Mouse (Mus musculus) CH12.LX (cell line): ENCODE data around the gene Krt75.

Experiments
- CHD2 ChIP-seq: IDR thresholded peaks from 2 replicates; pipeline ENCODE4 v1.6.1; 2011; ENCODE audit warnings: low read length, improper control_type of control experiment
- CTCF ChIP-seq, 2 experiments: IDR thresholded peaks in 1 of 2; conservative IDR thresholded peaks in 1 of 2; 2 replicates each; pipeline ENCODE4 v1.5.1; 2011 to 2012; ENCODE audit warnings: low read depth in 2 of 2, low read length in 2 of 2, improper control_type of control experiment in 1 of 2, inconsistent platforms in 1 of 2, mild to moderate bottlenecking in 1 of 2, moderate library complexity in 1 of 2
- E2F4 ChIP-seq: IDR thresholded peaks from 2 replicates; pipeline ENCODE4 v1.6.1; 2011; ENCODE audit warnings: low read depth, low read length, improper control_type of control experiment; ENCODE audit not compliant: insufficient replicate concordance
- EP300 ChIP-seq: IDR thresholded peaks from 2 replicates; pipeline ENCODE4 v1.6.1; 2011; ENCODE audit warnings: low read length, improper control_type of control experiment
- GABPA ChIP-seq: IDR thresholded peaks from 2 replicates; pipeline ENCODE4 v1.6.1; 2012; ENCODE audit warnings: low read depth, low read length, improper control_type of control experiment, inconsistent platforms; ENCODE audit not compliant: insufficient replicate concordance
- HCFC1 ChIP-seq: IDR thresholded peaks from 2 replicates; pipeline ENCODE4 v1.6.1; 2012; ENCODE audit warnings: low read depth, mild to moderate bottlenecking, inconsistent platforms, low read length, improper control_type of control experiment
- IRF4 ChIP-seq: IDR thresholded peaks from 2 replicates; pipeline ENCODE4 v1.6.1; 2014; ENCODE audit warnings: low read depth, mild to moderate bottlenecking, inconsistent platforms, low read length, improper control_type of control experiment
- KAT2A ChIP-seq: IDR thresholded peaks from 2 replicates; pipeline ENCODE4 v1.6.1; 2012; ENCODE audit warnings: low read length, improper control_type of control experiment, inconsistent platforms; ENCODE audit not compliant: insufficient replicate concordance
- MAX ChIP-seq: IDR thresholded peaks from 2 replicates; pipeline ENCODE4 v1.6.1; 2011; ENCODE audit warnings: low read length, improper control_type of control experiment
- NRF1 ChIP-seq: IDR thresholded peaks from 2 replicates; pipeline ENCODE4 v1.6.1; 2014; ENCODE audit warnings: low read depth, mild to moderate bottlenecking, inconsistent platforms, low read length, improper control_type of control experiment, moderate library complexity
- POLR2A ChIP-seq: IDR thresholded peaks from 2 replicates; pipeline ENCODE4 v1.6.1; 2011; ENCODE audit warnings: low read depth, mild to moderate bottlenecking, improper control_type of control experiment, low read length
- RAD21 ChIP-seq: IDR thresholded peaks from 2 replicates; pipeline ENCODE4 v1.6.1; 2011; ENCODE audit warnings: low read depth, mild to moderate bottlenecking, low read length, improper control_type of control experiment, moderate library complexity
- USF1 ChIP-seq: IDR thresholded peaks from 2 replicates; pipeline ENCODE4 v1.6.1; 2014; ENCODE audit warnings: low read depth, mild to moderate bottlenecking, inconsistent platforms, low read length, improper control_type of control experiment
- ZNF384 ChIP-seq: IDR thresholded peaks from 2 replicates; pipeline ENCODE4 v1.6.1; 2012; ENCODE audit warnings: low read depth, low read length, improper control_type of control experiment, inconsistent platforms

DNA sequence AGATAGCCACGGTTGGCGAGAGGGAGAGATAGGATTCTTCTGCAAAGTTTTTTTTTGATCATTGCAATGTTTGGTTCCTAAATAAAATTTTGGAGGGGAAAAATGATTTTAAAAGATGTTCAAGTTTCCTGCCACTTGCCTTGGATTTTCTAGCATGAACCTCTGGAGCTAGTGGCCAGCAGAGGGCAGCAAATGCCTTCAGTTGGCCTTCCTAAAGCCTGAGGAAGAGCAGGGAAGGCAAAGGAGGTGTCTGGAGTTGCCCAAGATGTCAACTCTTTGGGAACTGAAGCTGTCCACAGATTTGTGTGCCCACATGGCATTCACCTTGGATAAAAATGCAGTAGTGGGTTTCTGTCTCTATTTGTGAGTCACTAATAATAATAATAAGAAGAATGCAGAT lies 53.9 kb downstream of the Krt75 start:
- no peak for TF ChIP-seq MAX
- TF ChIP-seq CHD2 = no peak
- no peak for TF ChIP-seq USF1
- peak; percentile 42 to 89 for TF ChIP-seq CTCF (conservative IDR thresholded peaks at IDR 0.05 in 1 of 2, IDR thresholded peaks at IDR 0.05 in 1 of 2; ENCODE audit: low read depth in 2 of 2, low read length in 2 of 2)
- TF ChIP-seq EP300 = no peak
- TF ChIP-seq IRF4 = no peak
- TF ChIP-seq POLR2A = no peak
- no peak for TF ChIP-seq HCFC1
- TF ChIP-seq E2F4 = no peak
- TF ChIP-seq KAT2A = no peak
- TF ChIP-seq RAD21 = peak; percentile 90
- no peak for TF ChIP-seq ZNF384
- TF ChIP-seq NRF1 = no peak
- no peak for TF ChIP-seq GABPA
